Mouse (Mus musculus): ENCODE measurements around the gene Carmil1. TPM values are rescaled to one million over a fixed set of nuclear protein-coding genes. Genes with fewer than 3 reads are reported as not detected.

The Carmil1 gene
- total and polyA plus RNA-seq, 2 experiments from 2014 or later: 39.3 to 50.9 TPM

DNA sequence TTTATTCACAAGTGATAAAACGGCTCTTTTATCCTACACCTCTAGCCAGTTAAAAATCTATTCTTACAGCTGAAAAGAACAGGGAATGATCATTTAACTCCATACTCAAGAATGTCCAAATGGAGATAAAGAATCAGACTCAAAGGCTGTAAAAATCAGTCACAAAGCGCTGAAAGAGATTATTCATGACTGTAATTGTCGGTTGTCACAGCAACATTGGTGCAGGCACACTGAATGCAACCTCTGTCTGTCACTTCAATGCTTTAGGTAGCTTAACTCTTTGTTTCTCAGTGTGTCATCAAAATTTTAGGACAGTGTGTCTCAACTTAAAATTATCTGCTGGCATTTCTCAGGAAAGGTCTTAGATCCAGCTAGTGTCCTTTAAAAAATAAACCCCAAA, 235.3 kb downstream of the Carmil1 start:
- Histone ChIP-seq H3K4me2 (ENCODE audit: low read depth, low read length) (no peak overlapping the region), H3K4me3 (ENCODE audit: low read length) (no peak overlapping the region), H3K9me3 (ENCODE audit: low read length) (no peaks in the 10 kb centered on the region), H3K36me3 (ENCODE audit: insufficient read depth, low read length) (0 out of 2 replicates have a peak, but pooled peaks cover 3% of the 10 kb centered on the region), H3K27ac (0 out of 2 replicates have a peak overlapping the region, but pooled peaks have one; percentile 4), H3K9ac (replicated peaks; ENCODE audit: low read length) (no peak overlapping the region), H3K4me1 (ENCODE audit: insufficient read depth, low read length) (peaks cover 5% of the 10 kb centered on the region; the same call in 1 of the 2 replicates), H3K27me3 (ENCODE audit: insufficient read depth, low read length) (no peaks in the 10 kb centered on the region)
- no peak for TF ChIP-seq CTCF (IDR thresholded peaks at IDR 0.05; ENCODE audit: low read depth)
- ATAC-seq (no peak), DNase-seq (ENCODE audit: low spot score) (peak; percentile 19)
- WGBS: 40% methylated on average over 3 of the region's 3 CpGs

GRCm38 (mm10) chr13:24040221-24040620, 240.4 kb downstream of the Carmil1 start:
- H3K9ac ChIP-seq (replicated peaks; ENCODE audit: low read length): no peak overlapping the region
- no peaks in the 10 kb centered on the region for H3K4me1 ChIP-seq (ENCODE audit: insufficient read depth, low read length)
- no peak overlapping the region for H3K4me3 ChIP-seq (ENCODE audit: low read length)
- H3K27ac ChIP-seq: no peak overlapping the region
- H3K36me3 ChIP-seq (ENCODE audit: insufficient read depth, low read length): 0 out of 2 replicates have a peak, but pooled peaks cover 3% of the 10 kb centered on the region
- TF ChIP-seq CTCF (IDR thresholded peaks at IDR 0.05; ENCODE audit: low read depth): no peak
- 64% methylated on average over 7 of the region's 7 CpGs for WGBS
- no peak for ATAC-seq
- H3K27me3 ChIP-seq (ENCODE audit: insufficient read depth, low read length): no peaks in the 10 kb centered on the region
- no peak overlapping the region for H3K4me2 ChIP-seq (ENCODE audit: low read depth, low read length)
- no peak for DNase-seq (ENCODE audit: low spot score)
- H3K9me3 ChIP-seq (ENCODE audit: low read length): no peaks in the 10 kb centered on the region

- ATAC-seq: no peak
- 83% methylated on average over 3 of the region's 3 CpGs for WGBS
- Histone ChIP-seq H3K27ac (no peak overlapping the region), H3K27me3 (ENCODE audit: insufficient read depth, low read length) (no peaks in the 10 kb centered on the region), H3K4me3 (ENCODE audit: low read length) (no peak overlapping the region), H3K4me2 (ENCODE audit: low read depth, low read length) (no peak overlapping the region), H3K4me1 (ENCODE audit: insufficient read depth, low read length) (no peaks in the 10 kb centered on the region), H3K36me3 (ENCODE audit: insufficient read depth, low read length) (no peaks in the 10 kb centered on the region), H3K9me3 (ENCODE audit: low read length) (no peaks in the 10 kb centered on the region), H3K9ac (replicated peaks; ENCODE audit: low read length) (no peak overlapping the region)
- no peak for TF ChIP-seq CTCF (IDR thresholded peaks at IDR 0.05; ENCODE audit: low read depth)
- no peak for DNase-seq (ENCODE audit: low spot score)
Observed at GRCm38 (mm10) chr13:24037502-24037901, 243.1 kb downstream of the Carmil1 start.

- WGBS: 86% methylated on average over 18 of the region's 18 CpGs
- Histone ChIP-seq H3K4me3 (ENCODE audit: low read length) (no peak overlapping the region), H3K27ac (no peak overlapping the region), H3K9me3 (ENCODE audit: low read length) (no peaks in the 10 kb centered on the region), H3K36me3 (ENCODE audit: insufficient read depth, low read length) (no peaks in the 10 kb centered on the region), H3K27me3 (ENCODE audit: insufficient read depth, low read length) (no peaks in the 10 kb centered on the region), H3K4me2 (ENCODE audit: low read depth, low read length) (no peak overlapping the region; the same call in 1 of the 2 replicates), H3K9ac (replicated peaks; ENCODE audit: low read length) (no peak overlapping the region), H3K4me1 (ENCODE audit: insufficient read depth, low read length) (no peaks in the 10 kb centered on the region)
- TF ChIP-seq CTCF (IDR thresholded peaks at IDR 0.05; ENCODE audit: low read depth): no peak
- ATAC-seq (no peak), DNase-seq (ENCODE audit: low spot score) (no peak)
Observed at GRCm38 (mm10) chr13:24036150-24036549, 244.4 kb downstream of the Carmil1 start.

DNA sequence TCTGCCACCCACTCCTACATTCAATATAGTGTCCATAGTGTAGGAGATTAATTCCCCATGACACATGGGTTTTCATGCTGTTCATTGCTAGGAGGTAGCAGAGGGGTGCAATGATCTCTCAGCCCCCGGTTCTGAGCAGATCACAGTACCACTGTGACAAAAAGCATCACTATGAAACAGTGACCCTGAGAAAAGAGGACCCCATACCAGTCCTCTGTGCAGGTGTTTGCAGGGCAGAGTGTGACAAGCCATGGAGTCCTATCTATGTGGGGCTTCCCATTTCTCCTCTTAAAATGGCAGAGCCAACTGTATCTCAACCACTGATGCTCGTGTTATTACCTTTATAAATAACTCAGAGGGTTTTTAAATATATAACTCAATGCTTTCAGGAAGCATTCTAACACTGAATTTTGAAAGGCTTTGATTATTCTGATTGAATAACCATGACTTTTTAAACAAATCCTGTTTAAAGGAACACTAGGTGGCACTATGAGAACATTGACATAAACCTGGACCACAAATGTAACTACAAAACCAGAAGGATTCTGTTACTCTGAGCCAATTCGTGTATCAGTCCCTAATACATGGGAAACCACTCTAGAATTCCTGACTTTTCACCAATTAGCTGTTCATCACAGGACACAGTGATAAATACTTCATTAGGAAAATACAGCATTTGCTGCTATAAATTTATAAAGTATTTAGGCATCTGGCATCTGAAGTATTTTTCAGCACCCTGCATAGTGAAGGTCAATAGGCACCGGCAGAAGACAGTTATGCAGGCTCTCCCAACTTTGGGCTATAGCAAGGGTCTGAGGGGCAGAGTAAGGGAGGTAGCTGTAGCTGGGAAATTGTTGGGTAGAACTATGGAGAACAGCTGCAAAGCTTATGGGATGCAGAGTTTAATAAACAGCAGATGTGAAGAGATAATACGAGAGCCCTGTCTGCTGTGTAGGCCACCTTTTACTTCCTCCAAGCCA, 253.1 kb downstream of the Carmil1 start:
- DNase-seq (ENCODE audit: low spot score) (peak; percentile 77), ATAC-seq (peak; percentile 58; the same call in 1 of the 2 replicates)
- peak; percentile 64 for TF ChIP-seq CTCF (IDR thresholded peaks at IDR 0.05; ENCODE audit: low read depth)
- Histone ChIP-seq H3K27me3 (ENCODE audit: insufficient read depth, low read length) (no peaks in the 10 kb centered on the region), H3K4me2 (ENCODE audit: low read depth, low read length) (no peak overlapping the region), H3K9me3 (ENCODE audit: low read length) (no peaks in the 10 kb centered on the region), H3K4me1 (ENCODE audit: insufficient read depth, low read length) (no peaks in the 10 kb centered on the region), H3K27ac (no peak overlapping the region), H3K36me3 (ENCODE audit: insufficient read depth, low read length) (no peaks in the 10 kb centered on the region), H3K9ac (replicated peaks; ENCODE audit: low read length) (no peak overlapping the region), H3K4me3 (ENCODE audit: low read length) (no peak overlapping the region)
- WGBS: 60% methylated on average over 5 of the region's 5 CpGs

DNA sequence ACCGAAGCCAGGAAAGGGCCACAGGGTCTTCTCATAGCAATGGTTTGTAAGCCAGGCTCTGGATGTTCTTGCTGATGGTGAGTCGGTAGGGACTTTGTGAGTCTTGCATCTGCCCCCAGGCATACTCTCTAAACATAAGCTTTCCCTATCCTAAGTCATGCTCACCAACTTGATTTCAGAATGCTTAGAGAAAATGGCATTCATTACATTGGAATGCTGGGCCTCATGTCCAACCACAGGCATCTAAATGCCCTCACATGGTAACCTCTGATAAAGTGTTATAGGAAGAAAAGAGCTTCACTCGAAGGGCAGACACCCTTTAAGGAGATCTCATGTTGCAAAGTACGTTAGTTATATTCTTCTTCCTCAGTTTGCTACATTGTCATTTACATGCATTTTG, 262.1 kb downstream of the Carmil1 start:
- no peak for DNase-seq (ENCODE audit: low spot score)
- Histone ChIP-seq H3K9me3 (ENCODE audit: low read length) (no peaks in the 10 kb centered on the region), H3K27ac (no peak overlapping the region), H3K4me3 (ENCODE audit: low read length) (no peak overlapping the region), H3K27me3 (ENCODE audit: insufficient read depth, low read length) (no peaks in the 10 kb centered on the region), H3K4me1 (ENCODE audit: insufficient read depth, low read length) (no peaks in the 10 kb centered on the region), H3K9ac (replicated peaks; ENCODE audit: low read length) (no peak overlapping the region), H3K36me3 (ENCODE audit: insufficient read depth, low read length) (no peaks in the 10 kb centered on the region), H3K4me2 (ENCODE audit: low read depth, low read length) (no peak overlapping the region)
- no peak for ATAC-seq
- 91% methylated on average over 4 of the region's 4 CpGs for WGBS
- TF ChIP-seq CTCF (IDR thresholded peaks at IDR 0.05; ENCODE audit: low read depth): no peak

GRCm38 (mm10) chr13:24005528-24005927, 275.1 kb downstream of the Carmil1 start:
- Histone ChIP-seq H3K27me3 (ENCODE audit: insufficient read depth, low read length) (no peaks in the 10 kb centered on the region), H3K9ac (replicated peaks; ENCODE audit: low read length) (no peak overlapping the region), H3K4me3 (ENCODE audit: low read length) (no peak overlapping the region), H3K4me1 (ENCODE audit: insufficient read depth, low read length) (no peaks in the 10 kb centered on the region), H3K4me2 (ENCODE audit: low read depth, low read length) (no peak overlapping the region), H3K27ac (no peak overlapping the region), H3K36me3 (ENCODE audit: insufficient read depth, low read length) (no peaks in the 10 kb centered on the region), H3K9me3 (ENCODE audit: low read length) (no peaks in the 10 kb centered on the region)
- no peak for TF ChIP-seq CTCF (IDR thresholded peaks at IDR 0.05; ENCODE audit: low read depth)
- 88% methylated on average over 2 of the region's 2 CpGs for WGBS
- ATAC-seq (no peak), DNase-seq (ENCODE audit: low spot score) (no peak)
